Mouse (Mus musculus) bone marrow macrophage, adult 2 months (primary cell): ENCODE results near the gene Reep3. TPM values are rescaled to one million over a fixed set of nuclear protein-coding genes. Genes with fewer than 3 reads are reported as not detected.
A peak's percentile ranks its signal among the peaks of the same experiment; 100 is the strongest.

Source experiments
- H3K27ac ChIP-seq: 2 replicates; pipeline ENCODE4 v1.5.1; 2012; ENCODE audit warnings: low read depth, low read length; ENCODE audit not compliant: insufficient read depth
- H3K4me1 ChIP-seq: 2 replicates; pipeline ENCODE4 v1.6.1; 2012; ENCODE audit warnings: low read length; ENCODE audit not compliant: control insufficient read depth, insufficient read depth
- H3K4me3 ChIP-seq: 2 replicates; pipeline ENCODE4 v1.5.1; 2012; ENCODE audit warnings: mild to moderate bottlenecking, low read length, moderate library complexity; ENCODE audit not compliant: insufficient read depth
- CTCF ChIP-seq: IDR thresholded peaks from 2 replicates; pipeline ENCODE4 v1.5.1; 2012; ENCODE audit warnings: low read depth, mild to moderate bottlenecking, low read length, moderate library complexity
- POLR2A ChIP-seq: IDR thresholded peaks from 2 replicates; pipeline ENCODE4 v1.6.1; 2012; ENCODE audit warnings: mild to moderate bottlenecking, low read depth, low read length, borderline replicate concordance
- polyA plus RNA-seq: library from polyadenylated mRNA; stranded (reverse); fragments of >200 nt; gene quantifications from 2 replicates; pipeline ENCODE4 v1.2.4, GENCODE M21; 2012; ENCODE audit not compliant: missing spikeins, insufficient read depth, insufficient read length

The Reep3 gene
- polyA plus RNA-seq, 1 experiment = 69.2 TPM

DNA sequence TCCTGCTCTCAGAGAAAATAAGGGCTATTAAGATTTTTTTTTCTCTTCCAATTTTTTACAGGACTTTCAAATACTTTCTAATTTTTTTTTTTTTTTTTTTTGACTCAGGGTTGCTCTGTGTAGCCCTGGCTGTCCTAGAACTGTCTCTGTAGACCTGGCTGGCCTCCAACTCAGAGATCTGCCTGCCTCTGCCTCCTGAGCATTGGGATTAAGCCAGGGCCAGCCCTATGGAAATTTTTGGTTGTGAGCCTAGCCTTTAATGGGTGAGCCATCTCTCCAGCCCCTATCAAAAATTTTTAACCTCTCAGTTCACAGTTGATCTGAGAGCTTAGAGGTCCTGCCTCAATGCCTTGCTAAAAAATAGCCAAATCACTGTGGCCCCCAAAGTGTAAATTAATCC is 39.5 kb downstream of the Reep3 start:
- TF ChIP-seq POLR2A = no peak

GRCm38 (mm10) chr10:67055867-67056856 is 40.6 kb downstream of the Reep3 start:
- Histone ChIP-seq H3K27ac (no peak overlapping the region), H3K4me3 (no peak overlapping the region), H3K4me1 (peaks cover 14% of the 10 kb centered on the region)
- TF ChIP-seq CTCF (no peak), POLR2A (no peak)

More for the DNA sequence above, 39.5 kb downstream of the Reep3 start:
- H3K4me1 ChIP-seq = peaks cover 9% of the 10 kb centered on the region
- no peak overlapping the region for H3K4me3 ChIP-seq
- H3K27ac ChIP-seq = no peak overlapping the region

- Histone ChIP-seq H3K27ac (no peak overlapping the region), H3K4me1 (peaks cover 29% of the 10 kb centered on the region), H3K4me3 (no peak overlapping the region)
- TF ChIP-seq CTCF (no peak), POLR2A (no peak)
These were observed 43.3 kb downstream of the Reep3 start for GRCm38 (mm10) chr10:67053475-67053874.

DNA sequence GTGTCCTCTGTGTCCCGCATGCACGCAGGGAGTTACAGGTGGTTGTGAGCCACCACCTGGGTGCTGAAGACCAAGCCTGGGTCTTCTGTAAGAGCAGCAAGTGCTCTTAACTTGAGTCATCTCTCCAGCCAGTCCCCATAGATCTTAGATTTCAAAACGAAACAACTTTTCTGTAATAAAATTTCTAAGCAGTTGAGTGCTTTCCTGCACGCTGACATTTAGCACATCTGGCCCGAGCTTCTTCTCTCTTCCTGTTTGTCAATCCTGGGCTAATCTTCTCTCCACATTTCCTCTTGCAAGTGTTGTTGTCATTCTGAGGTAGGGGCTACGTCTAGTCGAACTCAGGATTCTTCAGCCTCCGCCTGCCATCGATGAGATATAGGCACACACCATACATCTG is 44.3 kb downstream of the Reep3 start:
- TF ChIP-seq CTCF (no peak), POLR2A (no peak)
- Histone ChIP-seq H3K4me1 (peaks cover 35% of the 10 kb centered on the region), H3K27ac (no peak overlapping the region), H3K4me3 (no peak overlapping the region)

GRCm38 (mm10) chr10:67051466-67051865 is 45.3 kb downstream of the Reep3 start:
- H3K4me3 ChIP-seq = no peak overlapping the region
- no peak overlapping the region for H3K27ac ChIP-seq
- no peak for TF ChIP-seq POLR2A
- no peak for TF ChIP-seq CTCF
- peaks cover 44% of the 10 kb centered on the region for H3K4me1 ChIP-seq

- Histone ChIP-seq H3K4me1 (peaks cover 46% of the 10 kb centered on the region), H3K27ac (no peak overlapping the region)
These were observed 46.0 kb downstream of the Reep3 start for GRCm38 (mm10) chr10:67050766-67051165.

DNA sequence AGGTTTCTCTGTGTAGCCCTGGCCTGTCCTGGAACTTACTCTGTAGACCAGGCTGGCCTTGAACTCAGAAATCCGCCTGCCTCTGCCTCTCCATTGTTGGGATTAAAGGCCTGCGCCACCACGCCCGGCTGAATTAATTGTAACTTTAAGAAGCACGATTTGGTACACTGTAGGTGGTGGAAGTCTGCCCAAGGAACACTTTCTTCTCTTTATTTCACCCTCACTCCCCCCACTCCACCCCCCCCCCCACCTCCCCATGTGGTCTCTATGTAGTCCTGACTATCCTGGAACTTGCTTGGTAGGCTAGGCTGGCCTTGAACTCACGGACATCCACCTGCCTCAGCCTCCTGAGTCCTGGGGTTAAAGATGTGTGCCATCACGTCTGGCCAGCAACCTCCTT is 47.1 kb downstream of the Reep3 start:
- H3K4me3 ChIP-seq = no peak overlapping the region
- no peak overlapping the region for H3K27ac ChIP-seq
- TF ChIP-seq CTCF (no peak), POLR2A (no peak)
- peaks cover 47% of the 10 kb centered on the region for H3K4me1 ChIP-seq

More at GRCm38 (mm10) chr10:67050766-67051165, 46.0 kb downstream of the Reep3 start:
- H3K4me3 ChIP-seq = no peak overlapping the region
- TF ChIP-seq POLR2A (no peak), CTCF (no peak)

DNA sequence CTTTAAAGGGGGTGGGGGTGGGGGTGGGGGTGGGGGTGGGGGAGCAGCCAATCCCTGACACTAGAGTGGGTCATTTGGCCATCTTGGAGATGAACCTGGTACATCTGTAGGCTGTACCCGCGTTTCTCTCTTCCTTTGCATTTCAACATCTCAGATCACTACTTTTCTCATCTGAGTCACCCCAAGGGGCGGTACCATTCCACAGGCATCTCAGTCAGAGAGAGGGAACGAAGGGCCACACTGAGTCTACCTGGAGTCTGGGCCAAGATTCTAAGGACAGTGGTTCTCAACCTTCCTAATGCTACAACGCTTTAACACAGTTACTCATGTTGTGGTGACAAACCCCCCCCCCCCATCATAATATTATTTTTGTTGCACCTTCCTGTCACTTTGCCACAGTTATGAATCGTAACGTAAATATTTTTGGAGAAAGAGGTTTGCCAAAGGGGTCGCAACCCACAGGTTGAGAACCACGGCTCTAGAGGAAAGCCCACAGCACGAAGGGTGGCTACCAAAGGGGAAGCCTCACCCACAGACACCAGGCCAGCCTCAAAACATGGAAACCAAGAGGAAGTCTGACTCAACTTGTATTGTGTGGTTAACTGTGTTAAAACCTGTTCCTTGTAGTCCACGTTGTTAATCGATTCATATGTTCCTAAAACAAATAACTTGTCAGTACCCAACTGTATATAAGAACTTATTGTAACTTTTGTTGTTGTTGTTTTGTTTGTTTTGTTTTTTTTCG is 47.7 kb downstream of the Reep3 start:
- TF ChIP-seq POLR2A (no peak), CTCF (no peak)
- Histone ChIP-seq H3K4me1 (peaks cover 52% of the 10 kb centered on the region), H3K4me3 (peak overlapping the region; percentile 12; the same call in 1 of the 2 replicates), H3K27ac (peak overlapping the region; percentile 58)

GRCm38 (mm10) chr10:67047712-67048645 is 48.8 kb downstream of the Reep3 start:
- Histone ChIP-seq H3K4me3 (peak overlapping the region; percentile 23; the same call in 1 of the 2 replicates), H3K4me1 (peaks cover 57% of the 10 kb centered on the region), H3K27ac (peak overlapping the region; percentile 84)
- TF ChIP-seq CTCF (no peak), POLR2A (no peak)
